Mouse (Mus musculus) B cell, adult (primary cell): ENCODE measurements around the gene Fpgt. TPM values are rescaled to one million over a fixed set of nuclear protein-coding genes. Genes with fewer than 3 reads are reported as not detected.

ENCODE experiments used
- total RNA-seq: library from RNA; stranded (reverse); gene quantifications from 4 replicates; pipeline ENCODE4 v1.2.4, GENCODE M21; 2023; ENCODE audit not compliant: inconsistent age

The Fpgt gene
- 11.4 to 16.9 TPM (median 13.5 TPM) in 4 replicates for total RNA-seq

DNA sequence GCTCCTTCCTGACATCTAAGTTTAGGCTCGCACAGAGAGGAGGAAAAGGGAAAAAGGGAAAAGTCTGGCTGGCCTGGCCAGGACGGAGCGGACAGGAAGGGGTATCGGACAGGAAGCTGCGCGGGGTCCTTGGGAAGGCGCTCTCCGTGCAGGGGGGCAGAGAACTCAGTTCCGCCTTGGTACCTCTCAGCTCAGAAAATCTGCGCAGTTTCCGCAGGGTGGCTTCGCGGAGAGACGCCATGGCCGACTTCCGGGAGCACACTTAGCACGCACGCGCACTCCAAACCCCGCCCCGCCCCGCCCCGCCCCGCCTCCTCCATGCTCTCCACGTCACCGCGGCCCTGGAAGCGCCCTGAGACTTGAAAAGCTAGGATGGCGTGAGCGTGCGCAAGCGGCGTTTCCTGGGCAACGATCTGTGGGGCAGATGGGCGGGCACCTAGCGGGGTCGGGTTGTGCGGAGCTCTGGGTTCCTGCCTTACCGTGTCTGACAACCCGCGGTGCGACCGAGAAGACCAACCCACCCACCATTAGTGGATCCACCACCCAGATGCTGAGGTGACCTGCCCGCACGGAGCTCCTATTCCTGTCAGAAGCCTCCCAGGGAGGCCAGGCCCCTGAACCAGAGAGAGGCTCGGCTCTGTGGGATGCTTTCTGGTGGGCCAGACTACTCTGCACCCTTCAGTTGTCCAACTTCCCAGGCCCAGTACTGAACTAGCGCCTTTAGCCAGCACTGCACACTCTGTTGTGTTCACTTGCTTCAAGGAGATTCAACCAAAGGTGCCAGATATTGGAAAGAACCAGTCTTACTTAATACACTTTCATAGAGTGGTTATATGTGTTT is at the start of gene Fpgt, which contains the start of gene Lrriq3:
Gene Fpgt, minus strand, starts transcription at position 288 of the 841 bp plus-strand sequence.
Gene Lrriq3, plus strand, starts transcription at position 319 of the 841 bp plus-strand sequence.

DNA sequence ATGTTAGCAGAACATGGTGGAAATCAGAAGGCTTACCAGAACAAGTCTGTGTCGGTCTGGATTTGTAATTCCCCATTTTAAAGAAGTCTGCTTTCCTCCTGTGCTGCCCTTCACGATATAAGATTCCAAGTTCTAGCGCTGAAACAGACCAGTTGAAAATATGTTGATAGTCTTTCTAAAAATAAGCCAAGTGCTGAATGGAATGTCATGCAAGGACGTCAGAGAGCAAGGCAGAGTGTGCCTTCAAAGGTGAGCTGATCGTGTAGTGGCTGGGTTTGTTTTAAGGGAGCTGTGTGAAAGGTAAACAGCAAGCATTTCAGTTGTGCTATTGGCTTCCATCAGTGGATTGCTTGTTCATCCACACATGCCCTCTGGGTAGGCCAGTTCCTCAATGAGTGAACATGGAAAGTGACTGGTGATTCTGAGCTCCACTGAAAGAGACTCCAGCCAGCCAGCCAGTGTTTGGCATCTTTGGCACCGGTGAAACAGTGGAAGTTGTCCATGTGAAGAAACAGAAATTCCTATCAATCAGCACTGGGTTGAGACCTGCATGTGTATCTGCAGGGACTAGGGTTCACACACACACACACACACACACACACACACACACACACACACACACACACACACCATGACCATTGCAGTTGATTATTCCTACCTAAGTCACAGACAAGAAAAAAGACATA is 37.8 kb downstream of the Fpgt start, which contains the start of gene Tnni3k:
Gene Tnni3k, minus strand, starts transcription at position 177 of the 686 bp plus-strand sequence.

Other genes with a start within 250 kb of the Fpgt start
- not detected in 4 replicates for gene Tnni3k, start 38.0 kb downstream of the Fpgt start, total RNA-seq
- 0.24 to 0.96 TPM in 2 of 4 replicates, not detected in the others for gene Lrriq3, start within 50 bp of the Fpgt start, total RNA-seq